Mouse (Mus musculus): ENCODE results near the gene Gm28043. TPM values are rescaled to one million over a fixed set of nuclear protein-coding genes. Genes with fewer than 3 reads are reported as not detected.
A peak's percentile ranks its signal among the peaks of the same experiment; 100 is the strongest.

Gene Gm28043
- polyA plus RNA-seq, 1 experiment from 2014 or later = 3.1 TPM

GRCm38 (mm10) chr17:29737849-29738804, 123.5 kb downstream of the Gm28043 start:
- H3K36me3 ChIP-seq = no peaks in the 10 kb centered on the region
- 37% methylated on average over 22 of the region's 22 CpGs for WGBS
- H3K4me2 ChIP-seq (replicated peaks) = peak overlapping the region; percentile 19; the same call in 1 of the 2 replicates
- no peaks in the 10 kb centered on the region for H3K27me3 ChIP-seq
- H3K9me3 ChIP-seq = no peaks in the 10 kb centered on the region
- peaks cover 48% of the 10 kb centered on the region for H3K4me1 ChIP-seq (replicated peaks)
- H3K27ac ChIP-seq = peak overlapping the region; percentile 78
- ATAC-seq = peak; percentile 80
- no peak overlapping the region for H3K9ac ChIP-seq (replicated peaks)
- no peak overlapping the region for H3K4me3 ChIP-seq (replicated peaks)

- peaks cover 48% of the 10 kb centered on the region for H3K4me1 ChIP-seq (replicated peaks)
- H3K4me3 ChIP-seq (replicated peaks) = no peak overlapping the region
- H3K27me3 ChIP-seq = no peaks in the 10 kb centered on the region
- no peaks in the 10 kb centered on the region for H3K36me3 ChIP-seq
- H3K9ac ChIP-seq (replicated peaks) = no peak overlapping the region
- ATAC-seq = no peak
- WGBS = 57% methylated on average over 6 of the region's 6 CpGs
- no peak overlapping the region for H3K27ac ChIP-seq
- H3K4me2 ChIP-seq (replicated peaks) = no peak overlapping the region
- H3K9me3 ChIP-seq = no peaks in the 10 kb centered on the region
Measured at GRCm38 (mm10) chr17:29747466-29747865, 132.8 kb downstream of the Gm28043 start.

Small RNA genes lying within 50 kb of the gene (microRNA-seq; reads per million reads assigned to microRNA genes)
- not detected for gene Mir7667

Other genes starting within 250 kb of the Gm28043 start
- gene Pim1, start 124.1 kb upstream of the Gm28043 start, polyA plus RNA-seq (2015; fragmentation: Nextera tagmentation; extraction: Ambion mirVana) = 13.4 and 15.4 TPM in 2 replicates
- not detected in 2 replicates for gene Gm17657, start 65.2 kb upstream of the Gm28043 start, polyA plus RNA-seq (2015; fragmentation: Nextera tagmentation; extraction: Ambion mirVana)
- 22.1 and 26.1 TPM in 2 replicates for gene Tbc1d22b, start 65.1 kb upstream of the Gm28043 start, polyA plus RNA-seq (2015; fragmentation: Nextera tagmentation; extraction: Ambion mirVana)
- 1.1 and 2.2 TPM in 2 replicates for gene Tmem217, start 62.5 kb upstream of the Gm28043 start, polyA plus RNA-seq (2015; fragmentation: Nextera tagmentation; extraction: Ambion mirVana)
- 87.3 and 94.9 TPM in 2 replicates for gene Rnf8, start 86 bp upstream of the Gm28043 start, polyA plus RNA-seq (2015; fragmentation: Nextera tagmentation; extraction: Ambion mirVana)
- 138 and 150 TPM in 2 replicates for gene Cmtr1, start 45.7 kb downstream of the Gm28043 start, polyA plus RNA-seq (2015; fragmentation: Nextera tagmentation; extraction: Ambion mirVana)
- 11.4 and 12.0 TPM in 2 replicates for gene Ccdc167, start 102.2 kb downstream of the Gm28043 start, polyA plus RNA-seq (2015; fragmentation: Nextera tagmentation; extraction: Ambion mirVana)